Mouse (Mus musculus): Measurements from ENCODE around the gene Hs6st1. TPM values are rescaled to one million over a fixed set of nuclear protein-coding genes. Genes with fewer than 3 reads are reported as not detected.
A peak's percentile ranks its signal among the peaks of the same experiment; 100 is the strongest.
"Not testable (repeated sequence)": the region's sequence is repeated elsewhere in the genome, so short reads cannot be mapped to it uniquely, and the experiment has no call there.

The Hs6st1 gene
- polyA plus RNA-seq (2016; fragmentation: Nextera tagmentation; extraction: Ambion mirVana) = 4.9 and 5.4 TPM in 2 replicates

DNA sequence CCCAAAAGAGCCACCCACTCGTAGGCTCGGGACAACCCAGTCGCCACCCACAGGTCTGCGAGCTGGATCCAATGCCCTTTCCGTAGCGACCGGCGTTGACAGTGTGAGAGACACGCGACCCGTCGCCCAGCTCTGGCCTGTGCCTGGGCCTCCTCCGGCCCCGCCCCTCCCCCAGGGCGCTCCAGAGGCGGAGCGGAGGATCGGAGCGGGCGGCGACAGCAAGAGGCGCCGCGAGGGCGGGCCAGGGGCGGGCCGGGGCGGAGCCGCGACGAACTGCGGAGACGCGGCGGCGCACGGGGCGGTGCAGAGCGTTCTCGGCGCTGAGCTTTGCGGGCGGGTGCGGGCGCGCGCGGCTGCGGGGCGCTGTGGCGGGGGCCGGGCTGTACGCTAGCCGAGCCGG, at the start of gene Hs6st1:
TSS of gene Hs6st1 (plus strand) at position 325 of the 400 bp plus-strand sequence.
- peak; percentile 91 for DNase-seq (ENCODE audit: low spot score)
- H3K4me1 ChIP-seq = peaks cover 88% of the 10 kb centered on the region
- H3K27me3 ChIP-seq (ENCODE audit: low read depth, poor library complexity, severe bottlenecking) = peaks cover 21% of the 10 kb centered on the region
- H3K9me3 ChIP-seq (replicated peaks) = no peaks in the 10 kb centered on the region
- peak within 1 kb of the TSS; percentile 90 for H3K27ac ChIP-seq (replicated peaks)
- under 1% methylated on average over 52 of the region's 55 CpGs for WGBS
- peaks cover 20% of the 10 kb centered on the region for H3K36me3 ChIP-seq
- H3K4me3 ChIP-seq = peak within 1 kb of the TSS; percentile 83

- Histone ChIP-seq H3K27ac (replicated peaks) (peak overlapping the region; percentile 84), H3K4me3 (no peak overlapping the region), H3K9me3 (replicated peaks) (peaks cover 12% of the 10 kb centered on the region), H3K27me3 (ENCODE audit: low read depth, poor library complexity, severe bottlenecking) (no peaks in the 10 kb centered on the region), H3K36me3 (no peaks in the 10 kb centered on the region), H3K4me1 (peaks cover 30% of the 10 kb centered on the region)
- DNase-seq (ENCODE audit: low spot score) = no peak
- WGBS = 85% methylated on average over 4 of the region's 4 CpGs
These were observed 49.6 kb upstream of the Hs6st1 start for GRCm38 (mm10) chr1:36018617-36019016.

DNA sequence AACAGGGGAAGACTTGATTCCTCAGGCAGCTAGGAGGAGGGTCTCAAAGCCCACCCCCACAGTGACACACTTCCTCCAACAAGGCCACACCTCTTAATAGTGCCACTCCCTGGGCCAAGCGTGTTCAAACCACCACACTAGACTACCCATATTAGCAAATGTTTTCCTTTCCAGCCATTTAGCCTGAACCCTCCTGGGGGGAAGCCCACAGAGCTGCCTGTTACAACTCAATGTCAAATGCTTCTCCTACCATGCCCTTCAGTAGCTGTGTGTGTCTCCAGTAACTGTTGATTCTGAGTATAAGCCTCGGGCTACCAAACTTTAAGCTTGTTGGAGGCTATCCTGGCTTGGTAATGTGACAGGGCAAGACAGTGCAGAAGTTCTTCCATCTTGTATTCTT, 49.0 kb upstream of the Hs6st1 start:
- Histone ChIP-seq H3K27me3 (ENCODE audit: low read depth, poor library complexity, severe bottlenecking) (no peaks in the 10 kb centered on the region), H3K4me3 (no peak overlapping the region), H3K4me1 (peaks cover 25% of the 10 kb centered on the region), H3K36me3 (no peaks in the 10 kb centered on the region), H3K27ac (replicated peaks) (peak overlapping the region; percentile 84; the same call in 1 of the 2 replicates), H3K9me3 (replicated peaks) (peaks cover 12% of the 10 kb centered on the region)
- DNase-seq (ENCODE audit: low spot score) = no peak
- WGBS = 87% methylated on average over 2 of the region's 2 CpGs

- Histone ChIP-seq H3K4me1 (peaks cover 25% of the 10 kb centered on the region), H3K9me3 (replicated peaks) (peaks cover 12% of the 10 kb centered on the region), H3K27ac (replicated peaks) (no peak overlapping the region), H3K27me3 (ENCODE audit: low read depth, poor library complexity, severe bottlenecking) (no peaks in the 10 kb centered on the region), H3K36me3 (no peaks in the 10 kb centered on the region), H3K4me3 (no peak overlapping the region)
- no peak for DNase-seq (ENCODE audit: low spot score)
- WGBS = 96% methylated on average over 4 of the region's 4 CpGs
These were observed 47.9 kb upstream of the Hs6st1 start for GRCm38 (mm10) chr1:36020315-36020714.

DNA sequence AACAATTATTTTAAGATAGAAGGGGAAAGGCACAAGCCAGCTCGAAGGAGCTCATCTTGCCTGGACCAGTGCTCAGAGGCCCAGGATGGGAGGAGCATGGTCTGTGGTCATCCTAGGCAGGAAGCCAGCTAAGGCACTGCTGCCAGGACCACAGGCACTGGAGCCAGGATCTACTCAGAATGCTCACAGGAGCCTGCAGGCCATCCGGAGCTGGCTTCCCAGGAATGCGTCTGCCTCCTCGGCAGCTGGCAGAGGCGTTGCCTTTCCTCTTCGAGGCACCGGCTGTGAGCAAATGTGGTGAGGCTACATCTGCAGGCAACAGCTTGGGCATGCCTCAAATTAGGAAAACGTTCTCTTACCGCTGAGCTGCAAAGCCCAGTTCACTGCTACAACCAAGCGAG, 37.8 kb upstream of the Hs6st1 start:
- no peaks in the 10 kb centered on the region for H3K36me3 ChIP-seq
- H3K4me3 ChIP-seq = no peak overlapping the region
- WGBS = 67% methylated on average over 10 of the region's 10 CpGs
- no peaks in the 10 kb centered on the region for H3K4me1 ChIP-seq
- peak; percentile 16 for DNase-seq (ENCODE audit: low spot score)
- no peaks in the 10 kb centered on the region; the same call in 1 of the 2 replicates for H3K9me3 ChIP-seq (replicated peaks)
- H3K27me3 ChIP-seq (ENCODE audit: low read depth, poor library complexity, severe bottlenecking) = no peaks in the 10 kb centered on the region
- no peak overlapping the region; the same call in 1 of the 2 replicates for H3K27ac ChIP-seq (replicated peaks)

GRCm38 (mm10) chr1:36038769-36039168, 29.4 kb upstream of the Hs6st1 start:
- Histone ChIP-seq H3K27me3 (ENCODE audit: low read depth, poor library complexity, severe bottlenecking) (no peaks in the 10 kb centered on the region), H3K4me1 (no peaks in the 10 kb centered on the region), H3K9me3 (replicated peaks) (peaks cover 11% of the 10 kb centered on the region), H3K27ac (replicated peaks) (no peak overlapping the region), H3K4me3 (no peak overlapping the region), H3K36me3 (no peaks in the 10 kb centered on the region)
- peak; percentile 7 for DNase-seq (ENCODE audit: low spot score)
- WGBS = 92% methylated on average over 8 of the region's 8 CpGs

DNA sequence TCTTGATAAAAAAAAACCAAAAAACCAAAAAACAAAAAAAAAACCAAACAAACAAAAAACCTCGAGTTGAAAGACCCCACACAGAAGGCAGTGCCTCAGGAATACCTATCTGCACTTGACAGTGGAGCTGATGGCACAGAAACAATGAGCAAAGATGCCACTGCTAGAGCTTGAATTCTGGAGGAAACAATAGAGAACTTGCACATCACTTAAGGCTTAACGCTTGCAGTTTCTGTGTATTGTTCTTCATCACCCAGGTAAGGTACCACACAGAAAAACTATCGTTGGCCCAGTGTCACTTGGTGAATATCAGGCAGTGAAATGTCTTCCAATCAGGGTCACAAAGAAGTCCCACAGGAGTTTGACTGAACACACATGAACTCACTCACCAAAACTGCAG, 26.1 kb upstream of the Hs6st1 start:
- Histone ChIP-seq H3K27ac (replicated peaks) (no peak overlapping the region), H3K4me1 (no peaks in the 10 kb centered on the region), H3K4me3 (no peak overlapping the region), H3K9me3 (replicated peaks) (peaks cover 16% of the 10 kb centered on the region), H3K27me3 (ENCODE audit: low read depth, poor library complexity, severe bottlenecking) (no peaks in the 10 kb centered on the region), H3K36me3 (no peaks in the 10 kb centered on the region)
- no peak for DNase-seq (ENCODE audit: low spot score)
- 86% methylated on average over 3 of the region's 3 CpGs for WGBS

DNA sequence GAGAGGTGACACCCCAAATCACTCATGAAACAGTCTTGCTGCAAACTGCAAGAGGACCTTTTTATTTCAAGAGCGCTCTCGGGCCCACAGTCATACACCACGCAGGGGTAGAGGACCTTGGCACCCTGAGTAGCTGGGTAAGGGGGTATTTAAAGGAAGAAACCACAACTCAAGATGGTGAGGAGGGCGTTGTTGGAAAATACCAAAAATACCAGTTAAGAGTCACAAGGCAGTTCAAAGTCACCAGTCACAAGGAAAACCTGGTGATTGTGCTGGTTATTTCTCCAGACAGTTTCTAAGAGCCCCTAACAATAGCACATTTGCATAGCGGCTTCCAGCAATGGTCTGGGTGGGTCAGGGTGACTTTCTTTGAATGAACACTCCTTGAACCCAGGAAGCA, 24.4 kb upstream of the Hs6st1 start:
- H3K4me3 ChIP-seq = not testable (repeated sequence)

DNA sequence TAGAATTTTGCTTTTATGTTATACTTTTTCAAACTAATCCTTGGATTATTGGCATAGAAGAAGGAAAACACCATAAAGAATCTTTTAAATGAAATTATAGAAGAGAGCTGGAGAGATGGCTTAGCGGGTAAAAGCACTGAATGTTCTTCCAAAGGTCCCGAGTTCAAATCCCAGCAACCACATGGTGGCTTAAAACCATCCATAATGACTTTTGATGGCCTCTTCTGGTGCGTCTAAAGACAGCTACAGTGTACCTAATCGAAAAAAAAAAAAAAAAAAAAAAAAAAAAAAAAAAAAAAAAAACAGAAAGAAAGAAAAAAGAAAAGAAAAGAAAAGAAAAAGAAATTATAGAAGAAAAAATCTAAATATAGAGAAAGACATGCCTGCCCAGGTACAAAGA, 23.9 kb upstream of the Hs6st1 start:
- no peak for DNase-seq (ENCODE audit: low spot score)
- 87% methylated on average over 4 of the region's 4 CpGs for WGBS
- Histone ChIP-seq H3K9me3 (replicated peaks) (peaks cover 16% of the 10 kb centered on the region), H3K27me3 (ENCODE audit: low read depth, poor library complexity, severe bottlenecking) (no peaks in the 10 kb centered on the region), H3K36me3 (no peaks in the 10 kb centered on the region), H3K4me1 (no peaks in the 10 kb centered on the region), H3K27ac (replicated peaks) (no peak overlapping the region), H3K4me3 (no peak overlapping the region)

More for the DNA sequence above, 24.4 kb upstream of the Hs6st1 start:
- peaks cover 16% of the 10 kb centered on the region for H3K9me3 ChIP-seq (replicated peaks)
- not testable (repeated sequence) for H3K27ac ChIP-seq (replicated peaks); H3K27me3 ChIP-seq (ENCODE audit: low read depth, poor library complexity, severe bottlenecking); H3K4me1 ChIP-seq; H3K36me3 ChIP-seq
- DNase-seq (ENCODE audit: low spot score) = peak; percentile 6
- WGBS = 93% methylated on average over 5 of the region's 5 CpGs

GRCm38 (mm10) chr1:36052672-36053071, 15.5 kb upstream of the Hs6st1 start:
- 94% methylated on average over 5 of the region's 5 CpGs for WGBS
- no peaks in the 10 kb centered on the region for H3K36me3 ChIP-seq
- H3K27ac ChIP-seq (replicated peaks) = no peak overlapping the region
- H3K9me3 ChIP-seq (replicated peaks) = no peaks in the 10 kb centered on the region
- no peaks in the 10 kb centered on the region for H3K27me3 ChIP-seq (ENCODE audit: low read depth, poor library complexity, severe bottlenecking)
- H3K4me3 ChIP-seq = no peak overlapping the region
- no peak for DNase-seq (ENCODE audit: low spot score)
- no peaks in the 10 kb centered on the region for H3K4me1 ChIP-seq

DNA sequence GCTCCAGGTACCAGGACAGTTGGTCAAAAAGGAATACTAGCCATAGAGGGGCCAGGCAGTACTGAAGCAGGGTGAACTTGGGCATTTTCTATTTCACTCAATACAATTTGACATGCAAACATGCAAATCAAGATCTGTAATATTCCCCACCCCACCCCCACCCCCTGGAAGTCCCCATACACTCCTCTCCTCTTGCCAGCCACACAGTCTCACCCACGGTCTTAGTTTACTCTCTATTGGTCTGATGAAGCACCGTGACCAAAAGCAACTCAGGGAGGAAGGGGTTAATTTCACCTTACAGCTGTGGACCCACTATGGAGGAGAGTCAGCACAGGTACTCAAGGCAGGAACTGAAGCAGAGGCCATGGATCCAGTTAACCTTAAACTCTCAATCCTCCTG, 14.6 kb upstream of the Hs6st1 start:
- H3K4me1 ChIP-seq = no peaks in the 10 kb centered on the region
- WGBS = 89% methylated on average over 2 of the region's 2 CpGs

GRCm38 (mm10) chr1:36054182-36054966, 13.8 kb upstream of the Hs6st1 start:
- 89% methylated on average over 9 of the region's 9 CpGs for WGBS
- Histone ChIP-seq H3K4me1 (peaks cover 3% of the 10 kb centered on the region), H3K9me3 (replicated peaks) (no peaks in the 10 kb centered on the region), H3K4me3 (no peak overlapping the region), H3K27me3 (ENCODE audit: low read depth, poor library complexity, severe bottlenecking) (no peaks in the 10 kb centered on the region; the same call in 1 of the 2 replicates), H3K36me3 (no peaks in the 10 kb centered on the region), H3K27ac (replicated peaks) (no peak overlapping the region)
- DNase-seq (ENCODE audit: low spot score) = no peak

More for the DNA sequence above, 14.6 kb upstream of the Hs6st1 start:
- no peak overlapping the region for H3K27ac ChIP-seq (replicated peaks)
- H3K9me3 ChIP-seq (replicated peaks) = no peaks in the 10 kb centered on the region
- DNase-seq (ENCODE audit: low spot score) = no peak
- H3K27me3 ChIP-seq (ENCODE audit: low read depth, poor library complexity, severe bottlenecking) = no peaks in the 10 kb centered on the region
- H3K36me3 ChIP-seq = no peaks in the 10 kb centered on the region
- H3K4me3 ChIP-seq = no peak overlapping the region

GRCm38 (mm10) chr1:36054967-36055357, 13.2 kb upstream of the Hs6st1 start:
- WGBS = 93% methylated on average over 7 of the region's 7 CpGs
- no peak for DNase-seq (ENCODE audit: low spot score)
- Histone ChIP-seq H3K27me3 (ENCODE audit: low read depth, poor library complexity, severe bottlenecking) (no peaks in the 10 kb centered on the region; the same call in 1 of the 2 replicates), H3K9me3 (replicated peaks) (no peaks in the 10 kb centered on the region), H3K4me1 (peaks cover 9% of the 10 kb centered on the region), H3K4me3 (no peak overlapping the region), H3K27ac (replicated peaks) (no peak overlapping the region), H3K36me3 (no peaks in the 10 kb centered on the region)
